Mouse (Mus musculus): Measurements from ENCODE around the gene Lamb2. TPM values are rescaled to one million over a fixed set of nuclear protein-coding genes. Genes with fewer than 3 reads are reported as not detected.

Gene Lamb2
- total RNA-seq, 2 experiments from 2014 or later, result 34.8 to 39.8 TPM

GRCm38 (mm10) chr9:108530954-108531353 lies 51.4 kb downstream of the Lamb2 start:
- no peak for DNase-seq (ENCODE audit: low spot score in 2 of 2)

GRCm38 (mm10) chr9:108531496-108531895 lies 52.0 kb downstream of the Lamb2 start:
- no peak for DNase-seq (ENCODE audit: low spot score in 2 of 2)

Other genes with a start within 250 kb of the Lamb2 start
- gene Dag1, start 215.8 kb upstream of the Lamb2 start, total RNA-seq (2021), result 100 to 1,000 TPM; 119 to 120 TPM
- gene Nicn1, start 189.3 kb upstream of the Lamb2 start, total RNA-seq (2021), result 10 to 100 TPM; 85.7 to 86.1 TPM
- gene Amt, start 182.9 kb upstream of the Lamb2 start, total RNA-seq (2021), result 10 to 100 TPM; 27.1 to 27.9 TPM
- gene Rhoa, start 173.6 kb upstream of the Lamb2 start, total RNA-seq (2021), result 100 to 1,000 TPM; 189 to 198 TPM
- 10 to 100 TPM; 45.3 to 46.8 TPM for gene Tcta, start 173.6 kb upstream of the Lamb2 start, total RNA-seq (2021)
- gene Gpx1, start 140.8 kb upstream of the Lamb2 start, total RNA-seq (2021), result 10 to 100 TPM; 67.3 to 68.7 TPM
- 100 to 1,000 TPM; 111 to 121 TPM for gene Usp4, start 131.9 kb upstream of the Lamb2 start, total RNA-seq (2021)
- gene 1700102P08Rik, start 86.9 kb upstream of the Lamb2 start, total RNA-seq (2021), result 1 to 10 TPM in 1 of 2 experiments, under 1 TPM in 1; 0.86 to 1.2 TPM
- gene Ccdc36, start 51.3 kb upstream of the Lamb2 start, total RNA-seq (2021), result under 1 TPM in 1 of 2 experiments, not detected in 1; 0.14 TPM
- not detected for gene BC048562, start 43.3 kb upstream of the Lamb2 start, total RNA-seq (2021)
- 10 to 100 TPM; 37.0 to 37.8 TPM for gene Ccdc71, start 19.2 kb upstream of the Lamb2 start, total RNA-seq (2021)
- gene Klhdc8b, start 18.2 kb upstream of the Lamb2 start, total RNA-seq (2021), result 10 to 100 TPM; 17.5 to 18.4 TPM
- gene Usp19, start 10.9 kb downstream of the Lamb2 start, total RNA-seq (2021), result 100 to 1,000 TPM; 123 to 128 TPM
- 10 to 100 TPM; 77.4 to 91.5 TPM for gene Qars, start 28.0 kb downstream of the Lamb2 start, total RNA-seq (2021)
- 100 to 1,000 TPM; 123 to 130 TPM for gene Qrich1, start 37.1 kb downstream of the Lamb2 start, total RNA-seq (2021)
- 10 to 100 TPM; 61.3 to 70.1 TPM for gene Impdh2, start 80.5 kb downstream of the Lamb2 start, total RNA-seq (2021)
- gene Ndufaf3, start 87.7 kb downstream of the Lamb2 start, total RNA-seq (2021), result 10 to 100 TPM; 52.0 to 54.6 TPM
- gene Dalrd3, start 90.2 kb downstream of the Lamb2 start, total RNA-seq (2021), result 10 to 100 TPM; 76.0 to 86.5 TPM
- gene Wdr6, start 99.0 kb downstream of the Lamb2 start, total RNA-seq (2021), result 100 to 1,000 TPM; 172 to 180 TPM
- 10 to 100 TPM; 64.2 to 64.5 TPM for gene P4htm, start 117.9 kb downstream of the Lamb2 start, total RNA-seq (2021)
- gene Arih2, start 169.7 kb downstream of the Lamb2 start, total RNA-seq (2021), result 10 to 100 TPM; 50.2 to 50.6 TPM
- 10 to 100 TPM; 19.6 to 26.3 TPM for gene Slc25a20, start 182.4 kb downstream of the Lamb2 start, total RNA-seq (2021)
- 10 to 100 TPM; 43.5 to 49.4 TPM for gene Prkar2a, start 209.6 kb downstream of the Lamb2 start, total RNA-seq (2021)